Mouse (Mus musculus): ENCODE data around the gene Atp6v1g3. TPM values are rescaled to one million over a fixed set of nuclear protein-coding genes. Genes with fewer than 3 reads are reported as not detected.

Gene Atp6v1g3
- polyA plus RNA-seq, 1 experiment from 2014 or later: not detected

DNA sequence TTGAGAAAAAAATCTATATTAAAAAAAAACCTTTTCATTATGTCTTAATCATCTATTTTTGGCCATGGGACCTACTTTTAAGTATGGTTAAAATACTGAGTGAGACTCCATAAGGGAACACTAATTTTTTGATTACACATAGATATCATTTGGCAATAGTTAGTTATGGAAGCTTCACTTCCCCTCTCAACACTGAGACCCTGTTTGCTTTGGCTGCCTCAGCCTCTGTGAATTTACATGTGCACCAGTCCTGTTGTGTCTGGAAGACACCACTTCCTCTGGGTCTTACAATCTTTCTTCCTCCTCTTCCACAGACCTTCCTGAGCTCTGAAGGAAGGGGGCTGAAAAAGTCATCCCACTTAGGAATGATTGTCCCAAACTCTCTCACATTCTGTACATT is 11.1 kb upstream of the Atp6v1g3 start:
- no peak for ATAC-seq (ENCODE audit: insufficient read depth)
- Histone ChIP-seq H3K4me3 (ENCODE audit: low read depth, low read length) (no peak overlapping the region), H3K36me3 (ENCODE audit: insufficient read depth) (no peaks in the 10 kb centered on the region), H3K4me1 (ENCODE audit: insufficient read depth) (no peaks in the 10 kb centered on the region), H3K4me2 (no peak overlapping the region), H3K9ac (no peak overlapping the region), H3K27me3 (ENCODE audit: insufficient read depth, low read length) (no peaks in the 10 kb centered on the region), H3K27ac (ENCODE audit: low read depth) (no peak overlapping the region), H3K9me3 (ENCODE audit: low read depth, low read length) (no peaks in the 10 kb centered on the region)
- TF ChIP-seq CTCF (IDR thresholded peaks at IDR 0.05; ENCODE audit: low read depth): no peak
- DNase-seq: no peak

DNA sequence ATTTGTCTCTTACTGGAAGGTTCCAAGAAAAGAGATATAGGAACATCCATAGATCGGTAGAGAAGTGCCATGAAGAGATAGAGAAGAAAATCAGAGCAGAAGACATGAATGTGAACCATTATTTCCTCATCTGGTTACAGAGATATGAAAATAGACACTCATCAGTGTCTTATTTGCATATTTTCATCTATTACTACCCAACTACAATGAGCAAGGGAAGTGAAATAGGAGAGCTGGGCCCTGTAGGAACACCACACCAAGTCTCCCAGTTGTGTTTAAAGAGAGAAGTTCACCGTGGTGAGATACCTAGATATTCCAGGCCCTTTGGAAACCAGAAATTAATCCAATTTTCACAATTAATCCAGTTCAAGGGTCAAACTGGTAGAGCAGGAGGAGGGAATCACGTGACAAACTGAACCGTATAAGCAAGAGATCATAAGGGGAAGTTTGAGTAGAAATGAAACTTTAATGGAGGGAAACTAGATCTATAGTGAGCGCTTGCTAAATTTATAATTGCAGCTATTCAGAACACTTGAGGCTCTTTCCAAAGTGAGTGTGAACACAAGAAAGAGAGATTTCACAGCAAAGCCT is 6.0 kb upstream of the Atp6v1g3 start:
- no peak for ATAC-seq (ENCODE audit: insufficient read depth)
- WGBS: 81% methylated on average over 5 of the region's 5 CpGs

DNA sequence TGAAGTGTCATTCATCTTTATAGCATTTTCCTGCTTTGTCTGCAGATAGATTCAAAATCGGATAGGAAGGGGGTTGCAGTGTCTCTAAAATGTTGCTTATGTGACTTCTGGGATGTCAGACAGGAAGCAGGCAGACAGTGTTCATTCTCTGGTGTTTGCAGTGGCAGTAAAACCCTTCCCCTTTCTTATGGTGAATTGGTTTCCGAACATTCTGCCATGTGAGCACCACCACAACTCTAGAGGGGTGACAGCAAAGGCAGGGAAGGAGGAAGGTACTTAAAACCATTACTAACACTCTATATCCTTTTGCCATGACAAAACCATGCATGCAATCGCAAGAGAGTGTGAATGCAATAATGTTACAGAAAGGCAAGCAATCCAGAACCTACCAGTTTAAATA is 1.4 kb downstream of the Atp6v1g3 start:
- Histone ChIP-seq H3K4me3 (ENCODE audit: low read depth, low read length) (no peak overlapping the region), H3K9me3 (ENCODE audit: low read depth, low read length) (no peaks in the 10 kb centered on the region), H3K36me3 (ENCODE audit: insufficient read depth) (no peaks in the 10 kb centered on the region), H3K4me2 (no peak overlapping the region), H3K4me1 (ENCODE audit: insufficient read depth) (no peaks in the 10 kb centered on the region), H3K27me3 (ENCODE audit: insufficient read depth, low read length) (no peaks in the 10 kb centered on the region), H3K9ac (no peak overlapping the region), H3K27ac (ENCODE audit: low read depth) (no peak overlapping the region)
- no peak for TF ChIP-seq CTCF (IDR thresholded peaks at IDR 0.05; ENCODE audit: low read depth)
- DNase-seq (no peak), ATAC-seq (ENCODE audit: insufficient read depth) (no peak)
- 73% methylated on average over 3 of the region's 3 CpGs for whole genome bisulfite sequencing

More for the DNA sequence above, 6.0 kb upstream of the Atp6v1g3 start:
- H3K27me3 ChIP-seq (ENCODE audit: insufficient read depth, low read length): no peaks in the 10 kb centered on the region
- no peak for TF ChIP-seq CTCF (IDR thresholded peaks at IDR 0.05; ENCODE audit: low read depth)
- H3K9me3 ChIP-seq (ENCODE audit: low read depth, low read length): no peaks in the 10 kb centered on the region
- no peak overlapping the region for H3K27ac ChIP-seq (ENCODE audit: low read depth)
- H3K9ac ChIP-seq: no peak overlapping the region
- H3K4me1 ChIP-seq (ENCODE audit: insufficient read depth): no peaks in the 10 kb centered on the region
- H3K4me3 ChIP-seq (ENCODE audit: low read depth, low read length): no peak overlapping the region
- H3K36me3 ChIP-seq (ENCODE audit: insufficient read depth): no peaks in the 10 kb centered on the region
- DNase-seq: no peak
- H3K4me2 ChIP-seq: no peak overlapping the region

DNA sequence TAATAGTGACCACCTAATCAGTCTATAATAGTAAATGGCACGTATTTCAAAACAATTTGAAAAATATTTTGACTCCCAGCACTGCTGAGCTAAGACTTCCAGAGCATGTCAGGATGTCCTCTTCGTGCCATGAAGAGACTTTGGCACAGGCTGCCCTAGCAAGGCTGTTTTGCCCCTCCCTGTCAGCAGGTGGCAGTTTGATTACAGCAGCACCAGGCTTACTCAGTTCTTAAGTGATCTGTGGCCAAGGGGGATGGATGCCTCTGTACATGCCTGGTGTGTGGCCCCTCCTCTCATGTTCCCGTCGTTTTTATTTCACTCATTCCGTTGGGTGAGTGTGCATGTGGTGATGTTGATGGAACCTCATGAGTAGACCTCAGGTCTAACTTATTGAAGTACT is 2.3 kb downstream of the Atp6v1g3 start:
- no peak for TF ChIP-seq CTCF (IDR thresholded peaks at IDR 0.05; ENCODE audit: low read depth)
- 46% methylated on average over 5 of the region's 5 CpGs for WGBS
- no peak for DNase-seq
- Histone ChIP-seq H3K36me3 (ENCODE audit: insufficient read depth) (no peaks in the 10 kb centered on the region), H3K9me3 (ENCODE audit: low read depth, low read length) (no peaks in the 10 kb centered on the region), H3K4me1 (ENCODE audit: insufficient read depth) (no peaks in the 10 kb centered on the region), H3K4me3 (ENCODE audit: low read depth, low read length) (no peak overlapping the region), H3K27ac (ENCODE audit: low read depth) (no peak overlapping the region), H3K27me3 (ENCODE audit: insufficient read depth, low read length) (no peaks in the 10 kb centered on the region), H3K9ac (no peak overlapping the region), H3K4me2 (no peak overlapping the region)
- ATAC-seq (ENCODE audit: insufficient read depth): no peak

DNA sequence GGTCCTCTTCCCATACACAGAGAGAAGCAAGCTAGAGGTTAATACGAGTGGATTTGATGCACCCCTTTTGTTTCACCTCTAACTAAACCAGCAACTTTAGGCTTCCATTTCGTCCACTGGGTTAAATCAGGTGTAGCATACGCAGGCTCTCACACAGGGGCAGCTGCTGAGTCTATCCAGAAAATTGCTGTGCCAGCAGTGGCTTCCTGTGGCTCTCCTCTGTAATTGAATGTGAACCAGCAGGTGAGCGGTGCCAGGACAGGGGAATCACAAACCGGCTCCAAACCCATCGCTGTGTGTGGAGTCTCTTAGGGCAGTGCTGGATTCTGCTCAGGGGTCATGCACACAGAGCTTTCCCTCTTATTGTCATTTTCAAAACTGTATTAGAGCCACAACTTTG is 7.6 kb downstream of the Atp6v1g3 start:
- Histone ChIP-seq H3K9ac (no peak overlapping the region), H3K9me3 (ENCODE audit: low read depth, low read length) (no peaks in the 10 kb centered on the region), H3K4me1 (ENCODE audit: insufficient read depth) (no peaks in the 10 kb centered on the region), H3K27me3 (ENCODE audit: insufficient read depth, low read length) (no peaks in the 10 kb centered on the region), H3K27ac (ENCODE audit: low read depth) (no peak overlapping the region), H3K4me2 (no peak overlapping the region), H3K4me3 (ENCODE audit: low read depth, low read length) (no peak overlapping the region), H3K36me3 (ENCODE audit: insufficient read depth) (no peaks in the 10 kb centered on the region)
- no peak for ATAC-seq (ENCODE audit: insufficient read depth)
- 74% methylated on average over 6 of the region's 6 CpGs for WGBS
- no peak for DNase-seq
- no peak for TF ChIP-seq CTCF (IDR thresholded peaks at IDR 0.05; ENCODE audit: low read depth)

DNA sequence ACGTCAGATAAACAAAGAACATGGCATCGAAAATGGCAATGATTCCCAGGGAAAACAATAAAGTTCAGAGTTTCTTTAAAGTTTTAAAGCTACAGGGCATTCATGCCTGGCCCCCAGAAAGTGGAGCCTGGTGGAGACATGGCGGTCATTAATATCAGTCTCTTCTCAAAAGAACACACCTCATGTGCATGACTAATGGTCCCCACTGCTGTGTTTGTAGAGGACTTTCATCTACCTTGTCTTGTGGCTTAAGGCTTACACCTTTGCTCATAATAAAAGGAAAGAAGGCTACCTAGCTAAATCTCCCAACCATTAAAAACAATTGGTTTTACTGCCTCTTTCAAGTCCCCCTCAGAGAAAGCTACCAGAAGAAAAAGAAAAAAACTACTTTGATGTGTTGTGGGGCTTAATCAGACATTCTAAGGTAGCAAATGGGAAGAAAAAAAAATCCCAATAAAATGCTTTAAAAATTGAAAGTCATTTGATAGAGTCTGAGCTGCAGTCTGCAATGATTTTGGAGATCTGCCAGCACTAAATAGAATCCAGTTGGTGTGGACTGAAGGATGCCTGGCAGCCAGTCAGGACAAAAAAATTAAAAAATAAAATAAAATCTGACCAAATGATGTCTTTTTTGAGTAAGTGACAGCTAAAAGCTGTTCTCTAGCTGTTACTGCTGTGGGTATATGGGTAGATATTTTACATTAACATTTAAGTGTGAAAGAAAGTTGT is 9.0 kb downstream of the Atp6v1g3 start:
- no peak overlapping the region for H3K4me3 ChIP-seq (ENCODE audit: low read depth, low read length)
- H3K27ac ChIP-seq (ENCODE audit: low read depth): no peak overlapping the region
- H3K4me2 ChIP-seq: no peak overlapping the region
- H3K27me3 ChIP-seq (ENCODE audit: insufficient read depth, low read length): no peaks in the 10 kb centered on the region
- DNase-seq (peak; percentile 83), ATAC-seq (ENCODE audit: insufficient read depth) (peak; percentile 77; the same call in 1 of the 2 replicates)
- no peaks in the 10 kb centered on the region for H3K4me1 ChIP-seq (ENCODE audit: insufficient read depth)
- H3K9ac ChIP-seq: no peak overlapping the region
- 66% methylated on average over 3 of the region's 3 CpGs for WGBS
- TF ChIP-seq CTCF (IDR thresholded peaks at IDR 0.05; ENCODE audit: low read depth): no peak
- H3K36me3 ChIP-seq (ENCODE audit: insufficient read depth): no peaks in the 10 kb centered on the region
- no peaks in the 10 kb centered on the region for H3K9me3 ChIP-seq (ENCODE audit: low read depth, low read length)

DNA sequence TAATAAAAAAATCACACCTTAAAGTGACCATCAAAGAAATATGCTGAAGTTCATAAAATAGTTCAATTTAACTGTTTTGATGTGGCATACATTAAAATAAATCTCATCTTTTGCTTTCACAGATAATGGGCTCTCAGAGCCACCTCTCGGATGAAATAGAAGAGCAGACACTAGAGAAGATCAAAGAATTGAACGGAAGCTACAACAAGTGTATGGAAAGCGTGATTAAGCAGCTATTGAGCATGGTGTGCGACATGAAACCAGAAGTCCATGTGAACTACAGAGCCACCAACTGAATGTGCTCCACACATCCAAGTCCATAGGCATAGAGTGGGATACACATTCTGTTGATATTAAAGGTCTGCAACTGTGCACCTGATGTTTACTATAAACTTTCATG is 14.1 kb downstream of the Atp6v1g3 start:
- no peaks in the 10 kb centered on the region for H3K4me1 ChIP-seq (ENCODE audit: insufficient read depth)
- ATAC-seq (ENCODE audit: insufficient read depth): no peak
- no peaks in the 10 kb centered on the region for H3K27me3 ChIP-seq (ENCODE audit: insufficient read depth, low read length)
- no peak for DNase-seq
- no peaks in the 10 kb centered on the region for H3K9me3 ChIP-seq (ENCODE audit: low read depth, low read length)
- no peak for TF ChIP-seq CTCF (IDR thresholded peaks at IDR 0.05; ENCODE audit: low read depth)
- no peak overlapping the region for H3K9ac ChIP-seq
- no peak overlapping the region for H3K4me2 ChIP-seq
- no peaks in the 10 kb centered on the region for H3K36me3 ChIP-seq (ENCODE audit: insufficient read depth)
- H3K27ac ChIP-seq (ENCODE audit: low read depth): no peak overlapping the region
- 83% methylated on average over 4 of the region's 4 CpGs for WGBS
- H3K4me3 ChIP-seq (ENCODE audit: low read depth, low read length): no peak overlapping the region

Data from lung, embryonic 14.5 days (tissue).